Mouse (Mus musculus) C2C12 (cell line): ENCODE data around the gene Tmem265.

Experiments
- CTCF ChIP-seq: IDR thresholded peaks from one replicate; pipeline ENCODE4 v1.5.1; 2011; ENCODE audit not compliant: control insufficient read depth, insufficient read depth, insufficient read length
- FOSL1 ChIP-seq: IDR thresholded peaks from one replicate; pipeline ENCODE4 v1.8.0; 2011; ENCODE audit warnings: mild to moderate bottlenecking, low read length; ENCODE audit not compliant: poor library complexity, insufficient read depth, severe bottlenecking
- USF1 ChIP-seq: IDR thresholded peaks from one replicate; pipeline ENCODE4 v1.6.1; 2011; ENCODE audit warnings: low read depth, mild to moderate bottlenecking, control low read depth, moderate library complexity

DNA sequence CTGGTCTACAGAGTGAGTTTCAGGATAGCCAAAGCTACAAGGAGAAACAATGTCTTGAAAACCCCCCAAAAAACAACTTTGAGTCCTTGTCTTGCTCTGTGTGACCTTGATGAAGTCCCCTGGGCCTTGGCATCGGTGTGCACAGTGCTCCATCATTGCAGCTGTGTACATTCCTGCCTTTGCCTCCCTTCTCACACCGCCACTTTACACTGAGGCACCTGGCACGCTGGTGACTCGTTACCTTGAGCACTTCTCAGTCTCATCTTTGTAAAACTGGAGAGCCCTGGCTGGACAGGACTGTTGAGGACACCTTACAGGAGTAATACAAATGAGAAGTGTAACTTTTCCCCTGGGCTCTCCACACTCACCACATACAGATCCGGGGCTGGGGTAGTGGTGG is 26.0 kb downstream of the Tmem265 start:
- TF ChIP-seq FOSL1 (no peak), CTCF (no peak), USF1 (no peak)
